Mouse (Mus musculus): Measurements from ENCODE around the gene Tmem52b.

The Tmem52b gene

DNA sequence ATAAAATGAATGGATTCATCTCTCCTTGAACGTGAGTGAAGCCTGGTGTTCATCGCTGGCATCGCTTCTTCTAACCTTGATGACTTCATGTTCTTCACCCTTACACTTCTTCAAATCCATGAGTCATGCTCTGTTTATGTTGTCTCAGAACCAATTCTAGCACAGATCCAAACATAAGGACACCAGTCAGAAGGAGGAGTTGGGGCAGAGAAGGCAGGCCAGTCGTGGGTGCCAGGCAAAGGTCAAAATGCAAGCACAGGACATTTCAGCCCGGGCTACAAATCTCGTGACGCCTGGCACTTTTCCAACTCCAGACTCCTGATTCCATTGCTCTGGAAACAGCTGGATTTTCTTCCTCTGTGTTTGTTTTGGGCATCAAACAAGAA is 20.2 kb downstream of the Tmem52b start:
- DNase-seq (ENCODE audit: low read depth, low spot score), result no peak

DNA sequence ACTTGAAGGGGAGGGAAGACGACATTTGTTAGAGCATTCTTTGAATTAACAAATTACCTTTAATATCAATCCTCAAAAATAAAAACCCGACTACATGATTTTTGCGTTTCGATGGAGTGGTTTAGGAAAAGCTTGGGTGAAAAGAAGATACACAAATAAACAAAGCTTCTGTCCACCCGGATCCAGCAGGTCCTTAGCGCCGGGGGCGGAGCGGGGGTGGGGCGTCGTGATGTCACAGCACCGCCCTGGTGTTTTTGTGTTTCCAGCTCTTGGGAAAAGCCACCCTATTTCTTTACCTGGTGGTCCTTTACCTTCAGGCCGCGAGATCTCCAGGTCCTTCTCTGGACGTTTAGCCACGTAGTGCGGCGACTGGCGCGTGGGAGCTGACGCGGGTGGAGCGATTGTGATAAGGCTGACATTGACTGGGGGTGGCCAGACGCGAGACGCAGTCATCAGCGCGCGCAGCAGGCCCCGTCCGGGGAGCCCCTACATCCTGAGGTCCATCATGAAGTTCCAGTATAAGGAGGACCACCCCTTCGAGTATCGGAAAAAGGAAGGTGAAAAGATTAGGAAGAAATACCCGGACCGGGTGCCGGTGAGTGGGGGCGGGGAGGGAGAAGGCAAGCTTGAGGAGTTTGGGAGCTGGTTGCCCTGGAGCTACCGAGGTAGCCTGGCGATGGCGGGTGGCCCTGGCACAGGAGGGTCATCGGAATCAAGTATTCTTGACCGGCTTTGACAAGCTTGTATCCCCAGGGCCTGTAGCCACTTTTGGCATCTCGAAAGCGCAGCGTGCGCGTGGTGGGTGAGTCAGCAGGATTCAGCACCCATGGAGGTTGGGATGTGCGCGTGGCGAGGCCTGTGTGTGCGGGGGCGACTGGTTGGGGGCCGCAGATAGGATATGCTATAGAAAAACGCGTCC is 20.8 kb downstream of the Tmem52b start, which contains the start of gene Gabarapl1:
TSS of gene Gabarapl1 (plus strand) at position 219 of the 919 bp plus-strand sequence.
- DNase-seq (ENCODE audit: low read depth, low spot score), result peak; percentile 69

- DNase-seq (ENCODE audit: low read depth, low spot score), result no peak
Measured at GRCm38 (mm10) chr6:129534057-129534456, 21.7 kb downstream of the Tmem52b start.

GRCm38 (mm10) chr6:129534627-129535190 is 22.4 kb downstream of the Tmem52b start:
- DNase-seq (ENCODE audit: low read depth, low spot score), result no peak

- DNase-seq (ENCODE audit: low read depth, low spot score), result no peak
Measured at GRCm38 (mm10) chr6:129535723-129536122, 23.4 kb downstream of the Tmem52b start.

GRCm38 (mm10) chr6:129538555-129538954 is 26.2 kb downstream of the Tmem52b start:
- DNase-seq (ENCODE audit: low read depth, low spot score), result no peak

DNA sequence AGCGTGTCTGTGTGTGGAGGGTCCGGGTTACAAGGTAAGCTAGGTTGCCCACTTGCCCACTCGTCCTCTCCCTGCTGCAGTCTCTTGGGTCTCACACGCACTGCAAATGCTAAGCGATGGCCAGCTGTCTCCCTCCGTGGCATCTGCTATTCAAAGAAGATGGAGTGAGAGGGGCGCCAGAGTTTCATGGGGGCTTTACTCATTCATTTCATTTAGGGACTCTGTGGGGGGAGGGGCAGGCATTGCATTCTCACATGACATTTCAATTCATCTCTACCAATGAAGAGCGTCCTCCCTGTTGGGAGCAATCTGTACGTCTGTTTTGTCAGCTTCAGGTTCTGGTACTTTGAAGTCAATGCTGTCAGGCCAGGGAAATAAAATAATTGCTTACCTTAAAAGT is 29.6 kb downstream of the Tmem52b start:
- DNase-seq (ENCODE audit: low read depth, low spot score), result no peak

GRCm38 (mm10) chr6:129542540-129542939 is 30.2 kb downstream of the Tmem52b start:
- DNase-seq (ENCODE audit: low read depth, low spot score), result no peak

GRCm38 (mm10) chr6:129543709-129544606 is 31.6 kb downstream of the Tmem52b start:
- peak; percentile 39 for DNase-seq (ENCODE audit: low read depth, low spot score)

GRCm38 (mm10) chr6:129547277-129547676 is 34.9 kb downstream of the Tmem52b start:
- DNase-seq (ENCODE audit: low read depth, low spot score), result no peak

GRCm38 (mm10) chr6:129548009-129548408 is 35.7 kb downstream of the Tmem52b start:
- DNase-seq (ENCODE audit: low read depth, low spot score), result no peak

DNA sequence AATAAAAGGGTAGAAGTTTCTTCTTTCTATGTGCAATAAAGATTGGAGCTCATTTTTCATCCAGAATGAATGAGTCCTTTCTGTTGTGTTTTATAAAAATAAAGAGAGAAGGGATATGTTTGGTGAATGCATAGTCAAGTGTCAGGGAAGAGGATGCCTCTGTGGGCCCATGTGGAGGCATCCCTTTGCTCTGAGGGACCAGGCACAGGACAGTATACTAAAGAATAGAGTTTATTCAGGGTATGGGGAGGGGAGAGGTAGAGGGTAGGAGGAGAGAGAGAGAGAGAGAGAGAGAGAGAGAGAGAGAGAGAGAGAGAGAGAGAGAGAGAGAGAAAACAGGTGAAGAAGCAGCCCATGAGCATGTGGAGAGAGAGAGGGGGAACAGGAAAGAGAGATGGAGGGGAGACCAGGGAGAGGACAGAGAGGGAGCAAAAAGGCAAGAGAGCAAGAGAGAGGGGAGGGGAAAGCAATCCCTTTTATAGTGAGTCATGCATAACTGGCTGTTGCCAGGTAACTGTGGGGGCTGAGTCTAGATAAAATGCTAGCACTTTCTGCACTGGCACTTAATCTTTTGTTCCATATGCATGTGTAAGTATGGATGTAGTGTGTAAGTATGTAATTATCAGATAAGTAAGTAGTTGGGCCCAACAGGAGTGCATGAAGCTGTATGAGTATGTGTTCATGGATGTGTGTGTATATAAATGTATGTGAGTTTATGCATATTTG is 45.1 kb downstream of the Tmem52b start:
- no peak for DNase-seq (ENCODE audit: low read depth, low spot score)

- DNase-seq (ENCODE audit: low read depth, low spot score), result peak; percentile 62
Measured at GRCm38 (mm10) chr6:129558946-129559640, 46.7 kb downstream of the Tmem52b start.

- no peak for DNase-seq (ENCODE audit: low read depth, low spot score)
Measured at GRCm38 (mm10) chr6:129559641-129560027, 47.3 kb downstream of the Tmem52b start.

GRCm38 (mm10) chr6:129565257-129565656 is 52.9 kb downstream of the Tmem52b start:
- no peak for DNase-seq (ENCODE audit: low read depth, low spot score)

Data from embryo, embryonic 11.5 days (tissue).